Mouse (Mus musculus) midbrain, embryonic 14.5 days (tissue): ENCODE measurements at regions not wholly inside any gene's neighbourhood (a gene's known extent, or its start where the extent isn't known, plus 50 kb on each side); places are given as distances from the start of the nearest gene placed in this dataset.
A peak's percentile ranks its signal among the peaks of the same experiment; 100 is the strongest.

Experiments
- ATAC-seq: fragments of 200-750 bp; cut with Nextera tagmentation; 2 replicates; pipeline ENCODE4 v1.8.0; 2017; ENCODE audit warnings: moderate number of reproducible peaks, moderate library complexity; ENCODE audit not compliant: low FRiP score, low TSS enrichment
- DNase-seq: peaks from one replicate; pipeline ENCODE4 v3.0.0-alpha.2; 2015
- H3K27ac ChIP-seq: fragments of 300-500 bp; sonication (generic); replicated peaks from 2 replicates; pipeline ENCODE4 v1.5.1; 2014; ENCODE audit warnings: mild to moderate bottlenecking, low read depth, low read length, moderate library complexity
- H3K27me3 ChIP-seq: fragments of 300-500 bp; sonication (generic); 2 replicates; pipeline ENCODE4 v1.6.1; 2014; ENCODE audit warnings: low read length, control low read depth, mixed read lengths; ENCODE audit not compliant: control insufficient read depth, insufficient read depth
- H3K36me3 ChIP-seq: fragments of 300-500 bp; sonication (generic); 2 replicates; pipeline ENCODE4 v1.6.1; 2014; ENCODE audit warnings: low read length, control low read depth; ENCODE audit not compliant: control insufficient read depth, insufficient read depth
- H3K4me1 ChIP-seq: fragments of 300-500 bp; sonication (generic); 2 replicates; pipeline ENCODE4 v1.6.1; 2014; ENCODE audit warnings: mild to moderate bottlenecking, antibody characterized with exemption, low read length, control low read depth; ENCODE audit not compliant: control insufficient read depth, insufficient read depth
- H3K4me2 ChIP-seq: fragments of 300-500 bp; sonication (generic); 2 replicates; pipeline ENCODE4 v1.6.1; 2014; ENCODE audit warnings: mild to moderate bottlenecking, low read length, moderate library complexity
- H3K4me3 ChIP-seq: fragments of 300-500 bp; sonication (generic); replicated peaks from 2 replicates; pipeline ENCODE4 v1.5.1; 2014; ENCODE audit warnings: low read depth, low read length
- H3K9ac ChIP-seq: fragments of 300-500 bp; sonication (generic); replicated peaks from 2 replicates; pipeline ENCODE4 v1.6.1; 2014; ENCODE audit warnings: mild to moderate bottlenecking, low read length, moderate library complexity
- H3K9me3 ChIP-seq: fragments of 300-500 bp; sonication (generic); 2 replicates; pipeline ENCODE4 v1.6.1; 2016; ENCODE audit warnings: low read length, control low read depth, mixed read lengths; ENCODE audit not compliant: control insufficient read depth
- WGBS: fragments of 180-500 bp; shearing (Covaris S2); extraction: QIAGEN DNeasy Blood & Tissue Kit; methylation state at CpG from one replicate; pipeline ENCODE4 v1.1.7; 2014; 5-methylcytosine and 5-hydroxymethylcytosine counted together

GRCm38 (mm10) chr16:79394425-79394824 is 303.5 kb upstream of the Tmprss15 start:
- H3K36me3 ChIP-seq = no peaks in the 10 kb centered on the region
- DNase-seq = no peak
- H3K4me3 ChIP-seq = no peak overlapping the region
- H3K27me3 ChIP-seq = no peaks in the 10 kb centered on the region
- no peaks in the 10 kb centered on the region for H3K9me3 ChIP-seq
- no peaks in the 10 kb centered on the region for H3K4me1 ChIP-seq
- no peak overlapping the region for H3K4me2 ChIP-seq
- no peak for ATAC-seq
- H3K9ac ChIP-seq = no peak overlapping the region
- no peak overlapping the region for H3K27ac ChIP-seq

GRCm38 (mm10) chr16:79386421-79386820 is 295.5 kb upstream of the Tmprss15 start:
- ATAC-seq (peak; percentile 57; the same call in 1 of the 2 replicates), DNase-seq (peak; percentile 35)
- H3K4me2 ChIP-seq = no peak overlapping the region
- H3K27me3 ChIP-seq = no peaks in the 10 kb centered on the region
- no peak overlapping the region for H3K4me3 ChIP-seq
- H3K36me3 ChIP-seq = no peaks in the 10 kb centered on the region
- H3K9ac ChIP-seq = no peak overlapping the region
- WGBS = 18% methylated on average over 3 of the region's 3 CpGs
- no peaks in the 10 kb centered on the region for H3K4me1 ChIP-seq
- H3K27ac ChIP-seq = no peak overlapping the region
- no peaks in the 10 kb centered on the region for H3K9me3 ChIP-seq

- no peaks in the 10 kb centered on the region for H3K9me3 ChIP-seq
- peak; percentile 34 for DNase-seq
Measured at GRCm38 (mm10) chr16:79350127-79350526, 259.2 kb upstream of the Tmprss15 start.

GRCm38 (mm10) chr16:79342453-79342852 is 251.6 kb upstream of the Tmprss15 start:
- no peak overlapping the region for H3K9ac ChIP-seq
- DNase-seq = no peak
- H3K27me3 ChIP-seq = no peaks in the 10 kb centered on the region
- no peak overlapping the region for H3K4me3 ChIP-seq
- 87% methylated on average over 3 of the region's 3 CpGs for WGBS
- no peak overlapping the region for H3K4me2 ChIP-seq
- H3K27ac ChIP-seq = no peak overlapping the region
- no peaks in the 10 kb centered on the region for H3K36me3 ChIP-seq
- no peak for ATAC-seq
- no peaks in the 10 kb centered on the region for H3K9me3 ChIP-seq
- H3K4me1 ChIP-seq = no peaks in the 10 kb centered on the region

More at GRCm38 (mm10) chr16:79350127-79350526, 259.2 kb upstream of the Tmprss15 start:
- Histone ChIP-seq H3K27me3 (no peaks in the 10 kb centered on the region), H3K9ac (no peak overlapping the region), H3K27ac (no peak overlapping the region), H3K4me1 (no peaks in the 10 kb centered on the region), H3K4me3 (no peak overlapping the region), H3K4me2 (no peak overlapping the region), H3K36me3 (no peaks in the 10 kb centered on the region)
- no peak for ATAC-seq

- Histone ChIP-seq H3K4me3 (no peak overlapping the region), H3K9me3 (no peaks in the 10 kb centered on the region), H3K36me3 (no peaks in the 10 kb centered on the region), H3K27ac (no peak overlapping the region), H3K4me2 (no peak overlapping the region), H3K9ac (no peak overlapping the region), H3K4me1 (no peaks in the 10 kb centered on the region), H3K27me3 (no peaks in the 10 kb centered on the region)
- ATAC-seq = no peak
- 75% methylated on average over 2 of the region's 2 CpGs for WGBS
- DNase-seq = no peak
Measured at GRCm38 (mm10) chr16:79336416-79336815, 245.5 kb upstream of the Tmprss15 start.

- Histone ChIP-seq H3K4me1 (no peaks in the 10 kb centered on the region), H3K27me3 (no peaks in the 10 kb centered on the region), H3K9me3 (no peaks in the 10 kb centered on the region), H3K27ac (no peak overlapping the region), H3K4me3 (no peak overlapping the region), H3K4me2 (no peak overlapping the region), H3K36me3 (no peaks in the 10 kb centered on the region), H3K9ac (no peak overlapping the region)
- no peak for DNase-seq
- ATAC-seq = no peak
Measured at GRCm38 (mm10) chr16:79336016-79336415, 245.1 kb upstream of the Tmprss15 start.

GRCm38 (mm10) chr16:79313301-79313700 is 222.4 kb upstream of the Tmprss15 start:
- Histone ChIP-seq H3K4me1 (no peaks in the 10 kb centered on the region), H3K9me3 (no peaks in the 10 kb centered on the region), H3K4me3 (no peak overlapping the region), H3K9ac (no peak overlapping the region), H3K27me3 (no peaks in the 10 kb centered on the region), H3K36me3 (no peaks in the 10 kb centered on the region), H3K27ac (no peak overlapping the region), H3K4me2 (no peak overlapping the region)
- ATAC-seq (no peak), DNase-seq (no peak)
- WGBS = 85% methylated on average over 3 of the region's 3 CpGs

- no peak overlapping the region for H3K27ac ChIP-seq
- H3K27me3 ChIP-seq = no peaks in the 10 kb centered on the region
- no peaks in the 10 kb centered on the region for H3K9me3 ChIP-seq
- 74% methylated on average over 2 of the region's 2 CpGs for WGBS
- no peaks in the 10 kb centered on the region for H3K36me3 ChIP-seq
- H3K4me1 ChIP-seq = no peaks in the 10 kb centered on the region
- no peak overlapping the region for H3K4me3 ChIP-seq
- ATAC-seq (no peak), DNase-seq (no peak)
- no peak overlapping the region for H3K4me2 ChIP-seq
- H3K9ac ChIP-seq = no peak overlapping the region
Measured at GRCm38 (mm10) chr16:79312702-79313101, 221.8 kb upstream of the Tmprss15 start.

- H3K27ac ChIP-seq = no peak overlapping the region
- no peak overlapping the region for H3K4me2 ChIP-seq
- H3K4me3 ChIP-seq = no peak overlapping the region
- H3K4me1 ChIP-seq = no peaks in the 10 kb centered on the region
- no peak overlapping the region for H3K9ac ChIP-seq
- no peaks in the 10 kb centered on the region for H3K36me3 ChIP-seq
- DNase-seq = no peak
- H3K9me3 ChIP-seq = no peaks in the 10 kb centered on the region
- ATAC-seq = no peak
- no peaks in the 10 kb centered on the region for H3K27me3 ChIP-seq
- 85% methylated on average over 1 of the region's 1 CpGs for WGBS
Measured at GRCm38 (mm10) chr16:79308541-79308940, 217.6 kb upstream of the Tmprss15 start.
